Mouse (Mus musculus): ENCODE data around the gene Clrn3. TPM values are rescaled to one million over a fixed set of nuclear protein-coding genes. Genes with fewer than 3 reads are reported as not detected.

Clrn3 gene
- polyA plus RNA-seq, 1 experiment from 2014 or later = not detected

GRCm38 (mm10) chr7:135470319-135470718 is 58.1 kb downstream of the Clrn3 start:
- DNase-seq (ENCODE audit: low spot score) (no peak), ATAC-seq (ENCODE audit: low FRiP score) (no peak)
- Histone ChIP-seq H3K36me3 (replicated peaks; ENCODE audit: control insufficient read depth, insufficient read depth) (no peaks in the 10 kb centered on the region), H3K9me3 (ENCODE audit: control insufficient read depth, low read length) (no peaks in the 10 kb centered on the region), H3K4me3 (replicated peaks; ENCODE audit: low read length) (no peak overlapping the region), H3K27ac (no peak overlapping the region), H3K27me3 (ENCODE audit: control insufficient read depth, insufficient read depth, low read length) (0 out of 2 replicates have a peak, but pooled peaks cover 4% of the 10 kb centered on the region), H3K4me2 (replicated peaks) (no peak overlapping the region), H3K4me1 (replicated peaks; ENCODE audit: control insufficient read depth, insufficient read depth, low read length) (peaks cover 7% of the 10 kb centered on the region), H3K9ac (no peak overlapping the region)
- 89% methylated on average over 5 of the region's 5 CpGs for WGBS

- H3K4me3 ChIP-seq (replicated peaks; ENCODE audit: low read length) = no peak overlapping the region
- no peak overlapping the region for H3K4me2 ChIP-seq (replicated peaks)
- no peaks in the 10 kb centered on the region for H3K36me3 ChIP-seq (replicated peaks; ENCODE audit: control insufficient read depth, insufficient read depth)
- no peak overlapping the region for H3K27ac ChIP-seq
- H3K9ac ChIP-seq = no peak overlapping the region
- no peaks in the 10 kb centered on the region for H3K9me3 ChIP-seq (ENCODE audit: control insufficient read depth, low read length)
- ATAC-seq (ENCODE audit: low FRiP score) = no peak
- 0 out of 2 replicates have a peak, but pooled peaks cover 4% of the 10 kb centered on the region for H3K27me3 ChIP-seq (ENCODE audit: control insufficient read depth, insufficient read depth, low read length)
- no peak for DNase-seq (ENCODE audit: low spot score)
- WGBS = 41% methylated on average over 7 of the region's 7 CpGs
- peaks cover 11% of the 10 kb centered on the region for H3K4me1 ChIP-seq (replicated peaks; ENCODE audit: control insufficient read depth, insufficient read depth, low read length)
These were observed 59.8 kb downstream of the Clrn3 start for GRCm38 (mm10) chr7:135468631-135469030.

- Histone ChIP-seq H3K9me3 (ENCODE audit: control insufficient read depth, low read length) (no peaks in the 10 kb centered on the region), H3K4me3 (replicated peaks; ENCODE audit: low read length) (0 out of 2 replicates have a peak overlapping the region, but pooled peaks have one; percentile 6), H3K27ac (peak overlapping the region; percentile 48; the same call in 1 of the 2 replicates)
These were observed 63.2 kb downstream of the Clrn3 start for GRCm38 (mm10) chr7:135465293-135465692.

GRCm38 (mm10) chr7:135464689-135465259 is 63.7 kb downstream of the Clrn3 start:
- H3K36me3 ChIP-seq (replicated peaks; ENCODE audit: control insufficient read depth, insufficient read depth) = no peaks in the 10 kb centered on the region
- ATAC-seq (ENCODE audit: low FRiP score) = 0 out of 2 replicates have a peak, but pooled peaks have one; percentile 37
- peak; percentile 85 for DNase-seq (ENCODE audit: low spot score)
- no peak overlapping the region; the same call in 1 of the 2 replicates for H3K4me2 ChIP-seq (replicated peaks)
- 0 out of 2 replicates have a peak, but pooled peaks cover 4% of the 10 kb centered on the region for H3K27me3 ChIP-seq (ENCODE audit: control insufficient read depth, insufficient read depth, low read length)
- no peak overlapping the region for H3K4me3 ChIP-seq (replicated peaks; ENCODE audit: low read length)
- 38% methylated on average over 3 of the region's 3 CpGs for WGBS
- peak overlapping the region; percentile 26; the same call in 1 of the 2 replicates for H3K27ac ChIP-seq
- H3K9ac ChIP-seq = no peak overlapping the region
- H3K4me1 ChIP-seq (replicated peaks; ENCODE audit: control insufficient read depth, insufficient read depth, low read length) = peaks cover 11% of the 10 kb centered on the region
- H3K9me3 ChIP-seq (ENCODE audit: control insufficient read depth, low read length) = no peaks in the 10 kb centered on the region

More at GRCm38 (mm10) chr7:135465293-135465692, 63.2 kb downstream of the Clrn3 start:
- ATAC-seq (ENCODE audit: low FRiP score) (peak; percentile 57; the same call in 1 of the 2 replicates), DNase-seq (ENCODE audit: low spot score) (peak; percentile 35)
- Histone ChIP-seq H3K4me1 (replicated peaks; ENCODE audit: control insufficient read depth, insufficient read depth, low read length) (peaks cover 11% of the 10 kb centered on the region), H3K4me2 (replicated peaks) (peak overlapping the region; percentile 43), H3K9ac (peak overlapping the region; percentile 41; the same call in 1 of the 2 replicates), H3K27me3 (ENCODE audit: control insufficient read depth, insufficient read depth, low read length) (0 out of 2 replicates have a peak, but pooled peaks cover 4% of the 10 kb centered on the region), H3K36me3 (replicated peaks; ENCODE audit: control insufficient read depth, insufficient read depth) (no peaks in the 10 kb centered on the region)
- WGBS = 9% methylated on average over 12 of the region's 12 CpGs

MicroRNA genes within 50 kb of the gene (microRNA counts, 519-probe panel; counts per million panel counts)
- not detected for microRNA mmu-miR-1962

Small RNAs within 50 kb of the gene (microRNA-seq; reads per million reads assigned to microRNA genes)
- gene Mir1962 = not detected

Other genes with a start within 250 kb of the Clrn3 start
- not detected in 2 replicates for gene Foxi2, start 118.3 kb downstream of the Clrn3 start, polyA plus RNA-seq (2014; fragmentation: Nextera tagmentation; extraction: Ambion mirVana)
- 6.9 and 7.9 TPM in 2 replicates for gene Ptpre, start 8.8 kb upstream of the Clrn3 start, polyA plus RNA-seq (2014; fragmentation: Nextera tagmentation; extraction: Ambion mirVana)
- gene Mki67, start 187.7 kb upstream of the Clrn3 start, polyA plus RNA-seq (2014; fragmentation: Nextera tagmentation; extraction: Ambion mirVana) = 7.2 and 9.4 TPM in 2 replicates

Data from hindbrain, embryonic 14.5 days (tissue).